Mouse (Mus musculus): Measurements from ENCODE around the gene Wdfy3.

DNA sequence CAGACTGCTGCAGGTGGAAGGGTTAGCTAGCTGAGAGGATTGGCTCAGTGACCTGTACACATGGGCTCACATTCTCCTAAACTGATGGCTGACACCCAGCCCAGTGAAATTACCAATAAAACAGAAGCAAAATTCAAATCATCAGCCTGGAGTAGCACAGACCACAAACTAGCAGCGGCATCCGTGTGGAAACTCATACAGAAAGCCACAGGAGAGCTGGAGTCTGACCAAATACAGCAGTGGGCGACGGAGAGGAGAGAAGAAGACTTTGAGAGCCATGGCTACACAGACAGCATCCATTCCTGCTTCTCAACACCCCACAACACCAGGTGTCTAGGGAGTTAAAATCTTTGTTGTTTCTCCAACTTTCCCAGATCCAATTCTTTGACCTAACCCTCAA is 110.8 kb downstream of the Wdfy3 start:
- no peak for TF ChIP-seq CTCF (IDR thresholded peaks at IDR 0.05)
- TF ChIP-seq EP300 (IDR thresholded peaks at IDR 0.05), result no peak

All from lung, postnatal 0 days (tissue).